Mouse (Mus musculus) layer of hippocampus, postnatal 25 days (tissue): ENCODE results near the gene Glis3. TPM values are rescaled to one million over a fixed set of nuclear protein-coding genes. Genes with fewer than 3 reads are reported as not detected.

ENCODE experiments used
- DNase-seq, 2 experiments: peaks; one replicate each; pipeline ENCODE4 v3.0.0; 2022; ENCODE audit warnings: mixed read lengths in 2 of 2, low spot score in 1 of 2; ENCODE audit errors: extremely low spot score in 1 of 2
- total RNA-seq, 2 experiments: library from RNA; stranded (reverse); gene quantifications; 2 replicates each; pipeline ENCODE4 v1.2.3; 2021

Glis3 gene
- total RNA-seq, 2 experiments from 2014 or later: 17.9 to 18.9 TPM

DNA sequence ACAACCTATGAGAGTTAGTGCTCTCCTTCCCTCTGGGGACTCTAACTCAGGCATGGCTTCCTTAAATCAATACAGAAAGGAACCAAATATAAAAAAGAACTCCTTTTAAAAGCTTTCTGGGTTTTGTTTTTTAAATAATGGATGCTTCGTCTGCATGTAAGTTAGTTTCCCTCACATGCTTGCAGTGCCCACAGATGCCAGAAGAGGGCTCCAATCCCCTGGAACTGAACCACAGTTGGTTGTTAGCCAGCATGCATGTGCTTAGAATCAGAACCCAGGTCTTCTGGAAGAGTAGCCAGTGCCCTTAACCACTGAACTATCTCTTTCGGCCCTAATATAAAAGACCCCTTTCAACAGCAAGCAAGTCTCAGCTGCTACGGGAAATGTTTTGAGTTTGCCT lies 132.9 kb downstream of the Glis3 start:
- DNase-seq: no peak

DNA sequence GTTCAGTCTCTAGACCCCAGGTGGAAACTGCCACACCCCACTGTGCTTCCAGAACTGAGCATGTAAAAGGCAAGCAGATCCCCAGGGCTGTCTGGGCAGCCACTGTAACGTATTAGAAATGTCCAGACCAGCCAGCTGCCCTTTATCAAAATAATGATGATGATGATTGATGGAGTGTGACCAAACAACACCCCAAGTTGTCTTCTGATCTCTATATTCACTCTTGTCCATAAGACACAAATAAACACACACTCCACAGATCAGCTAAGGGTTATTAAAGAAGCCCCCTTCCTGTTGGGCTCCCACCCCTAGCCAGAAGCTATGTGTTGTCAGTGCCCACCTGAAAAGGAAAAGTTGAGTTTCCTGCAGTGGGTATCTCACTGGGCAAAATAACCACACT lies 134.4 kb downstream of the Glis3 start:
- DNase-seq: no peak

DNA sequence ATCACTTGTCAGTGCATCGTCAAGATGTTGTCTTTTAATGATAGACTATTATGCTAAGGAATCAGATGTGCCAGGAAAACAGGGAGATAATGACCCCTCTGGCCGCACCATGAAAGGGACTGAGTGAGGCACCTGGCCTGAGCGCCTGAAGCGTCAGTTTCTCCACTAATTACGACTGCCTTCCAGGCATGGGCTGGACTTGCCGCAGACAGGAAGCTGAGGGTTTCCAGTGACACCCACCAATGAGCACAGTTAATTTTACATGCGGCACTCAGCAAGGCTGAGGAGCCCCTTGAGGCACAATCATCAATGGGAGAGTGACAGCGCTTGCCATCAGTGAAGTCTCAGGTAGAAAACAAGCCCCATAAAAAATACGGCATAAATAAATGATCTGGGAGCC lies 141.1 kb downstream of the Glis3 start:
- DNase-seq: no peak

DNA sequence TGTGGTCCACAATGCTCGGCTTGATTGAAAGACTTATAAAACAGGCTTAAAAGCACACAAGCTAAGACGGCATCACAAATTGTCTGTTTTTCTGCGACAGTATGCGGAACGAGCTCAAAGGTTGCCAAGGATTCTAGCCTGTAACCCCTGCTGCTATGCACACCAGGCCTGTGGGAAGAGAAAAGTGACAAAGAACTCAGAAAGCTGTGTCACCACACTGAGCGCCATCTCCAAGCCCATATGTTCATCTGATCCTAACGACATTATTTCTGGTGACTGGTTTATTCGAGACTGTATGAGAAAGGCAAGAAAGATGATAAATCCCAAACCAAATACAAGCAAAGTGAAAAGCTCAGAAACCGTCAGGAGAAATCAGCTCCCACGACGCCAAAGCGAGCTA lies 144.9 kb downstream of the Glis3 start:
- DNase-seq: no peak

DNA sequence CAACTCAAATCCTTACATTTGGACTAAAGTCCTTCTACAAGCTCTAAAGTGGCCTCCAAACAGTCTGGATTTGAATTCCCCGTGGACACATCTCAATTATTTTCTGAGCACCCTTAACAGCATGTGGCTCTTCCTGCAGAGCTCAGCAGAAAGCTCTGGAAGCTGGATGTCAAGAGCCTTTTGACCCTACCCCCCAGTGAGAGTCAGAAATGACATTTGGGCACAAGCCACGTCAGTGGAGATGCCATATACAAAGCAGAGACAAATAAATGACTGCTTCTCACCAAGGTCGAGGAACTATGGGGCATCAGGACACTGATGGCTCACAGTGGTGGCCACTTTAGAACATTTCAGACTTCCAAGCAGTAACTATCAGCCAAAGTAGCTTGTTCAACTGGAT lies 146.3 kb downstream of the Glis3 start:
- DNase-seq: no peak

- no peak for DNase-seq
Measured at GRCm38 (mm10) chr19:28531750-28532149, 148.1 kb downstream of the Glis3 start.

GRCm38 (mm10) chr19:28530846-28531245 lies 149.0 kb downstream of the Glis3 start:
- peak in 1 of 2 experiments; percentile 29 for DNase-seq

- DNase-seq: no peak
Measured at GRCm38 (mm10) chr19:28529006-28529405, 150.9 kb downstream of the Glis3 start.

- no peak for DNase-seq
Measured at GRCm38 (mm10) chr19:28527446-28527845, 152.4 kb downstream of the Glis3 start.

DNA sequence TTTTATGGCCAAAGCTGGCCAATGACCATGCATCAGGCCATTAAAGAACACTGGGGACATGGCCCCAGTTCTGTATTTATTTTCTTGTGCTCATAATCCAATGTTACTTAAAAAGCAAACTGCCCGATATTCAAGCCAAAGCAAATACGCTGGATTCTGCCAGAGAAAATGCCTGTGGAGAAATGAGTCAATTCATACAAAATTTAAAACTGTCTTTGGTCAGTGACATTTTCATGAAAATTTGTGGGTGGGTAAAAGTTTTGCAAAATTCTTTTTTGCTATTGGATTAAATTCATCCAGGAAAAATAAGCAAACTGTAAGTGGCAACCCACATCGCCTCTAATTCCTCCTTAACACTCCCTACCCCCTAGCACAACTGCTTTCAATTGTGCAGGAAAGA lies 154.5 kb downstream of the Glis3 start:
- DNase-seq: no peak

DNA sequence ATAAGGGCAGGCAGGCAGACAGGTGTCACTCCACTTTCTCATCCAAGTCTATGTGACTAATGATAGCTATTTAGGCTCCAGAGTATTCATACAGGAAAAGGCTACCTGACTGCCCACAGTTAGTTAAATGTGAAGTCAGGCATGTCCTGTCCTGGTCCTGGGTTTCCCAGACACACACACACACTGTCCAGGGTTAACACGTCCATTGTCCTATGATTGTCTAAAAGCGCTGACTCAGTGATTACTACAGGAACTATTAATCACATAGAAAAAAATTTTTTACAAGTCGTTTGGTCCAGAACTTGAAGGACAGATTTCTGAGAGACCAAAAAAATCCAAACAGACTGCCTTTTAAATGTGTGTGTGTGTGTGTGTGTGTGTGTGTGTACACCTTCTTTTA lies 157.6 kb downstream of the Glis3 start:
- DNase-seq: no peak

GRCm38 (mm10) chr19:28520761-28521181 lies 159.1 kb downstream of the Glis3 start:
- no peak for DNase-seq

- no peak for DNase-seq
Measured at GRCm38 (mm10) chr19:28520128-28520745, 159.6 kb downstream of the Glis3 start.

GRCm38 (mm10) chr19:28519296-28519695 lies 160.6 kb downstream of the Glis3 start:
- no peak for DNase-seq

- DNase-seq: no peak
Measured at GRCm38 (mm10) chr19:28518846-28519245, 161.0 kb downstream of the Glis3 start.

- DNase-seq: no peak
Measured at GRCm38 (mm10) chr19:28518266-28518665, 161.6 kb downstream of the Glis3 start.

DNA sequence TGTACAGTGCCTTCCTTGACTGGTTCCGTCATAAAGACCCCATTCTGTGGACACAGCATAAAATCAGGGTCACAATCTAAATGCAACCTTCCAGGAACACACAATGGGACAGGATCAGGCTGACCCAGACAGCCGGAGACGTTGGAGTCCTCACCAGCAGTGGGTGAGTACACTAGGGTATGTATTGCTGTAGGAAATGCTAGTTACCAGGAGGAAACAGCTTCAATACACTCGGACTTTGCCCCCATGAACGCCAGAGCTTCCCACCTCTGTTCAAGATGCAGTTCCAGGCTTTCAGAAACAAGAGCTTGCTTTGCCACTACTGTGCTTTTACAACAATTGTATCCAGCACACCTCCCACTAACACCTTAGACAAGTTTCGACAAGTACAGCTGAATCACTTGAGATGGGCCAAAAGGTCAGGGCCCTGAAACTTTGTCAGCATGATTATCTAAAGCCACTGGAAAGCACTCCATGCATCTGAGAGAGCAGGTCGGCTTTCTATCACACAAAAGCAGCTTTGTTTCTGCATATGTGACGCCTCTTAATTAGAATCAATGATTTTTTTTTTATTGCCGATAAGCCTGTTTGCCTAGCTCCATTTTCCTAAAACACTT lies 162.3 kb downstream of the Glis3 start:
- no peak for DNase-seq

GRCm38 (mm10) chr19:28516487-28516886 lies 163.4 kb downstream of the Glis3 start:
- no peak for DNase-seq

DNA sequence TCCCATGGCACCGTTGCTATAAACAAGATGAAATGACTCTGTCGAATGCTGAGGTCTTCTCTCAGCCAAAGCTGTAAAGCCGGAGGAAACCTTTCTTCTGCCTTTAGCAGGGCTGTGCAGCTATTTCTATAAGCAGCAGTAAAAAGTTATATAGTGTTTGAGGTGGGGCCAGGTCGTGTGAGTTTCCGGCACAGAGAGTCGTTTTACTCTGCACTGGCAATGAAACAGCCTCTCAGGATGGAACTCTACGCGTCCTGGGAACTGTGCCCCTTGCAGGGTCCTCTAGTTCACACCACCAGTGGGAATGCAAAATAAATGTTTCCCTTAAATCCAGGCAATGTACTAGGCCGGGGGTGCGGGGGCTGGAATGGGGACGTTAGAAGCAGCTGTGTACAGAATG lies 167.4 kb downstream of the Glis3 start:
- no peak for DNase-seq

GRCm38 (mm10) chr19:28511910-28512309 lies 168.0 kb downstream of the Glis3 start:
- DNase-seq: no peak

GRCm38 (mm10) chr19:28505376-28505775 lies 174.5 kb downstream of the Glis3 start:
- no peak for DNase-seq

DNA sequence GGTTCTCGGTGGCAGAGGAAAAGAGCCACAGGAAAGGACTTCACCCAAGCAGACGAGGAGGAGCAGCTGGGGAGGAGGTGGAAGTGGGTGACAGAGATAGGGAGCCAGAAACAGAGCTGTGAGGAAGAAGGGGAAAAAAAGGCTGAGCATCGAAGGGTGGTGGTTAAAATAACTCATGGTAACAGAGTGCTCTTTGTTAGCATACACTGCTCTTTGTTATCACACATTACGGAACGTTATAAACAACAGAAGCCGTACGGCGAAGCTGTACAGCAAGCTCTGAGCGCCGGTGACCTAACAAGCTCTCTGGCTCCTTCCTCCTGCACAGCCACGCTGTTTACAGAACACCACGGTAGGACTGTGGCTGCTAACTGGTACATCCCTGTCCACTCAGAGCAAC lies 176.9 kb downstream of the Glis3 start:
- peak; percentile 23 to 39 for DNase-seq
